Mouse (Mus musculus) megakaryocyte, embryonic 14.5 days (primary cell): ENCODE data around the gene Zfp423.

Source experiments
- FLI1 ChIP-seq: IDR thresholded peaks from 2 replicates; pipeline ENCODE4 v1.6.1; 2012; ENCODE audit warnings: low read length, inconsistent platforms, mixed read lengths
- GATA1 ChIP-seq: IDR thresholded peaks from 3 replicates; pipeline ENCODE4 v1.6.1; 2012; ENCODE audit warnings: mixed read lengths, low read length, inconsistent platforms, borderline replicate concordance

GRCm38 (mm10) chr8:87887956-87888355 lies 71.4 kb downstream of the Zfp423 start:
- TF ChIP-seq GATA1 (no peak), FLI1 (no peak)
